In the genomic region with DNA sequence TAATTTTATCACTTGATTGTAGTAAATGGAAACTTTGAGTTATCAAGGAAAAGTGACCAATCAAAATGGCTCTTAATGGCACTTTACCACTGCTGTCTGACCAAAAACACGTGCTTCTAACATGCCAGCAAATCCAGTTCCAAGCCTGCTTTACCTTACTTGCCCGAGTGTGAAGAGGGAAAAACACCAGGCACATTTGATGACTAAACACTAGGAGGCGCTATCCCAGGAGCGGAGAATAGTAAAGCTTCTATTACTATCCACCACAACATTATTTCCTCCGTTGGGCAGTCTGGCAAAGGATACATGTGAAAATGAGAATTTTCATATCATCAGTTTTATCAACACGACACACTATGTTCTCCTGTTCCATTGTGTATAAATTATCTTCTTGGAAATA, we compare ENCODE assay signal across 10 mouse cellular contexts.
DNase-seq lines count a peak whose midpoint lies in the region; ATAC-seq and TF ChIP-seq lines count a peak whose summit lies in the region.
"Had no signal": no experiment of that assay in that cellular context is flagged by ENCODE, and none has a peak within 500 bp of the region (broad histone marks: within the 10 kb centered on the region; RNA-seq: fewer than 3 reads in every experiment).

No protein-coding gene starts in this region.

- in situ Hi-C loops in ES-E14 (cut with MboI; ENCODE audit: low sequenced_read_pairs in 2 of 2, unreplicated experiment in 2 of 2), result no loop called here

- no peak overlapping the region for H3K4me3 ChIP-seq in left cerebral cortex, adult 2 months
- H3K4me3 ChIP-seq in ES-E14 (ENCODE audit: insufficient read depth in 1 of 2, low read depth in 1 of 2, low read length in 2 of 2, poor library complexity in 1 of 2, severe bottlenecking in 1 of 2), result no peak overlapping the region
- H3K4me3 ChIP-seq: forebrain, embryonic 15.5 days had no signal

- intact Hi-C loops in left cerebral cortex, adult 2 months (cut with DNase I), result no loop called here
- intact Hi-C loops in left cerebral cortex, postnatal 36 days (cut with DNase I), result no loop called here

- no peaks in the 10 kb centered on the region for H3K9me3 ChIP-seq in ES-E14 (ENCODE audit: control insufficient read depth, insufficient read depth, low read depth, low read length)
- H3K9me3 ChIP-seq: forebrain, embryonic 15.5 days had no signal

- ATAC-seq in megakaryocyte, adult 5-6 weeks (ENCODE audit: poor library complexity, severe bottlenecking), result no peak

- no peaks in the 10 kb centered on the region for H3K4me1 ChIP-seq in ES-E14 (ENCODE audit: control insufficient read depth in 2 of 2, insufficient read depth in 2 of 2, low read length in 2 of 2, poor library complexity in 1 of 2)
- H3K4me1 ChIP-seq: forebrain, embryonic 15.5 days had no signal

- no peak overlapping the region for H3K27ac ChIP-seq in left cerebral cortex, adult 2 months
- H3K27ac ChIP-seq in ES-E14 (ENCODE audit: insufficient read depth, low read depth, low read length, poor library complexity, severe bottlenecking), result no peak overlapping the region
- H3K27ac ChIP-seq: forebrain, embryonic 15.5 days had no signal

- H3K9ac ChIP-seq in ES-E14 (ENCODE audit: insufficient read depth, low read depth, low read length, poor library complexity, severe bottlenecking), result no peak overlapping the region
- H3K9ac ChIP-seq: forebrain, embryonic 15.5 days had no signal

- H3K36me3 ChIP-seq in ES-E14 (ENCODE audit: control insufficient read depth, insufficient read depth, low read length, poor library complexity, severe bottlenecking), result no peaks in the 10 kb centered on the region
- H3K36me3 ChIP-seq: forebrain, embryonic 15.5 days had no signal

- TF ChIP-seq CTCF in left cerebral cortex, adult 2 months (IDR thresholded peaks at IDR 0.05), result peak; percentile 42

- peak; percentile 42 to 63 for DNase-seq in cerebellum, postnatal 10 days
- no peak for DNase-seq in cerebellum, adult 9-11 months
- no peak for DNase-seq in left cerebral cortex, adult 2 months (ENCODE audit: extremely low spot score in 1 of 2, low spot score in 2 of 2)
- no peak for DNase-seq in left cerebral cortex, postnatal 36 days (ENCODE audit: low spot score in 2 of 2)
- peak; percentile 24 for DNase-seq in ES-E14 (ENCODE audit: low read depth, low spot score)
- DNase-seq in forelimb bud, embryonic 11.5 days (ENCODE audit: low read depth, low spot score), result peak; percentile 27
- no peak for DNase-seq in spleen, adult 12 weeks (ENCODE audit: low spot score)
- DNase-seq: B cell, adult 2 months had no signal

TF ChIP-seq in ES-E14, 5 proteins besides CTCF, POLR2A, EP300 and RAD21:
- TF ChIP-seq HCFC1 (IDR thresholded peaks at IDR 0.05; ENCODE audit: borderline replicate concordance, insufficient read depth, low read length) (no peak), ZC3H11A (IDR thresholded peaks at IDR 0.05; ENCODE audit: borderline replicate concordance, low read depth, low read length) (peak; percentile 27; the same call in 1 of the 2 replicates)

Comparison
In these comparisons a context has a peak if more than half of its experiments do, and no peak if none do; other contexts are left out.
1. DNase-seq: peak in cerebellum, postnatal 10 days (2 of 2), ES-E14 (single experiment) and forelimb bud, embryonic 11.5 days (single experiment); none in cerebellum, adult 9-11 months (single experiment), left cerebral cortex, adult 2 months (0 of 2), left cerebral cortex, postnatal 36 days (0 of 2) and spleen, adult 12 weeks (single experiment).